Mouse (Mus musculus) liver, embryonic 12.5 days (tissue): ENCODE measurements around the gene Tyk2. TPM values are rescaled to one million over a fixed set of nuclear protein-coding genes. Genes with fewer than 3 reads are reported as not detected.
A peak's percentile ranks its signal among the peaks of the same experiment; 100 is the strongest.

ENCODE experiments used
- ATAC-seq: fragments of 200-750 bp; cut with Nextera tagmentation; 2 replicates; pipeline ENCODE4 v1.8.0; 2017; ENCODE audit warnings: moderate number of reproducible peaks, mild to moderate bottlenecking, moderate library complexity
- H3K27ac ChIP-seq: fragments of 300-500 bp; sonication (generic); 2 replicates; pipeline ENCODE4 v1.5.1; 2016; ENCODE audit warnings: mild to moderate bottlenecking
- H3K27me3 ChIP-seq: fragments of 300-500 bp; sonication (generic); replicated peaks from 2 replicates; pipeline ENCODE4 v1.6.1; 2016; ENCODE audit warnings: mild to moderate bottlenecking, moderate library complexity
- H3K36me3 ChIP-seq: fragments of 300-500 bp; sonication (generic); 2 replicates; pipeline ENCODE4 v1.6.1; 2016; ENCODE audit warnings: mild to moderate bottlenecking, moderate library complexity
- H3K4me1 ChIP-seq: fragments of 300-500 bp; sonication (generic); 2 replicates; pipeline ENCODE4 v1.6.1; 2016
- H3K4me2 ChIP-seq: fragments of 300-500 bp; sonication (generic); 2 replicates; pipeline ENCODE4 v1.6.1; 2016; ENCODE audit warnings: mild to moderate bottlenecking, moderate library complexity
- H3K4me3 ChIP-seq: fragments of 300-500 bp; sonication (generic); 2 replicates; pipeline ENCODE4 v1.5.1; 2016; ENCODE audit warnings: mild to moderate bottlenecking, moderate library complexity
- H3K9ac ChIP-seq: fragments of 300-500 bp; sonication (generic); 2 replicates; pipeline ENCODE4 v1.6.1; 2016; ENCODE audit warnings: mild to moderate bottlenecking, moderate library complexity
- H3K9me3 ChIP-seq: fragments of 300-500 bp; sonication (generic); replicated peaks from 2 replicates; pipeline ENCODE4 v1.6.1; 2016; ENCODE audit warnings: mild to moderate bottlenecking, moderate library complexity
- WGBS: fragments of 180-500 bp; shearing (Covaris S2); methylation state at CpG from one replicate; pipeline ENCODE4 v1.1.7; 2016; ENCODE audit not compliant: insufficient replicate concordance; 5-methylcytosine and 5-hydroxymethylcytosine counted together
- polyA plus RNA-seq: library from polyadenylated mRNA; unstranded; fragments of >200 nt; fragmentation: Nextera tagmentation; extraction: Ambion mirVana; gene quantifications from 2 replicates; pipeline ENCODE4 v1.2.1, GENCODE M21; 2016

Tyk2 gene
- polyA plus RNA-seq, 1 experiment from 2014 or later, result 8.5 TPM

- no peak for ATAC-seq
- Histone ChIP-seq H3K27ac (no peak overlapping the region), H3K27me3 (peaks cover 61% of the 10 kb centered on the region), H3K9me3 (no peaks in the 10 kb centered on the region), H3K4me3 (peak overlapping the region; percentile 19; the same call in 1 of the 2 replicates), H3K9ac (no peak overlapping the region), H3K4me1 (peaks cover 71% of the 10 kb centered on the region), H3K36me3 (no peaks in the 10 kb centered on the region), H3K4me2 (peak overlapping the region; percentile 84)
- WGBS, result 2% methylated on average over 26 of the region's 26 CpGs
These were observed 33.0 kb upstream of the Tyk2 start for GRCm38 (mm10) chr9:21164072-21164471.

DNA sequence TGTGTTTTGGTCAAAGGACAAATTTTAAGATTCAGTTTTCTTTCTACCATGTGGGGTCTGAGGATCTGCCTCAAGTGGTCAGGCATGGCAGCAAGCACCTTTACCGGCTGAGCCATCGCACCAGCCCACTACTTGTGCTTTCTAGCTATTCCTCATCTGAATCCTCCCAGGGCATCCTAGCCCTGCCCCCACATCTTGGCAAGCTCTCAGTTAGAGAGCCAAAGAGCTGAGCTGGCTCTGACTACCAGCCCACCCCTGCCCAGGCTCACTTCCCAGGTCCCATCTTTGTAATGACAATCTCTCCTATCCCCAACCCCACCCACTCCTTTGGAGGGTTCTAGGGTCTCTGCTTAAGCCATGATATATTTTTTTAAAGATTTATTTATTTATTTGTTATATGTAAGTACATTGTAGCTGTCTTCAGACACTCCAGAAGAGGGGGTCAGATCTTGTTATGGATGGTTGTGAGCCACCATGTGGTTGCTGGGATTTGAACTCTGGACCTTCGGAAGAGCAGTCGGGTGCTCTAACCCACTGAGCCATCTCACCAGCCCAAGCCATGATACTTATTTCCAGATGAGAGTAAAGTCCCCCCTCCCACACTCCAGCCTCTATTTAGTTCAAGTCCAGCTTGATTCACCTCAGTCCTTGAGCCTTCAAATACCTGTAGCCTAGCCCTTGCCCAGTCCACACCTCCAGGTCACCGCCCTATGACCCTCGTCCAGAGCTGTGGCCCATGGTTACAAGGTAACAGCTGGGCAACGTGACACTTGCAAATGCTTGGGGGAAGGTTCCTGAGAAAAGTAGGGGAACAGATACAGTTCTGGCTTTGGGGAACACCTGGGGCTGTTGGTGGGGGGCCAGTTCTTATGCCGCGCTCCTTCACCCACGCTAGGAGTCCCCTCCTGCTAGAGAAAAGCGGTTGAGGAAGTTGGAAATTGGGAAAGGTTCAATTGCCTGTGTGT lies 32.3 kb upstream of the Tyk2 start:
- H3K9ac ChIP-seq, result no peak overlapping the region
- peaks cover 64% of the 10 kb centered on the region for H3K4me1 ChIP-seq
- peaks cover 61% of the 10 kb centered on the region for H3K27me3 ChIP-seq
- WGBS, result 36% methylated on average over 11 of the region's 11 CpGs
- H3K27ac ChIP-seq, result no peak overlapping the region
- H3K36me3 ChIP-seq, result no peaks in the 10 kb centered on the region
- H3K4me2 ChIP-seq, result peak overlapping the region; percentile 84
- no peak for ATAC-seq
- H3K4me3 ChIP-seq, result no peak overlapping the region
- H3K9me3 ChIP-seq, result no peaks in the 10 kb centered on the region

DNA sequence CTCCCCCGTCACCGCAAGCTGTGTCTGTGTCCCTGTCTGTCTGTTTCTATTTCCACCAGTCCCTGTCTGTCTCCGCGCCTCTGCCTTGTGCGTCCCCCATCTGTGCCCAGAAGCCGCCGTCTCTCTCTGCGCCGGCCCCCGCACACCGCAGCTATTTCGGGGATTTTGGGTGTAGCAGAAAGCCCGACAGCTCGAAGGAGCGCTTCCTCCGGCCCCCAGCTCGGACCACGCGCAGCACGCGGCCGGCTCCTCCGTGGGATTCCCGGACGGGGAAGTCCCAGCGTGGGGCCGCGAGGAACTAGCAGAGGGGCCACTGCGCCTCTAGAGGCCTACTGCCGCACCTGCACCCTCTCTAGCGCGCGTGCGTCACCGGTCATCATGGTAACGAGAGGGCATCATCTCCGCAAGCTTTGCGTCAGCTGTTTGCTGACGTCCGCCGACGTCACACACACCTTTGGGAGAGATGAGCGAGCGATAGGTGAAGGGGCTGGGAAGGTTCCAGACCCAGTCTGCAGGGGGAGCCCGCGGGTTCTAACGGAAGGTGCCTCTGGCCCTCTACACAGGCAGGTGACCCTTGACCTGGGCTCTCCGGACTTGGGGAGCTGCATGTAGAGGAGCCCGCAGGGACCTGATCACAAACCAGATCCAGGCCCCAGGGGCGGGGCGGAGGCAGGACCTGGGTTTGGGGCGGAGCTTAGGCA lies 30.3 kb upstream of the Tyk2 start:
- H3K27me3 ChIP-seq, result peaks cover 50% of the 10 kb centered on the region
- peak overlapping the region; percentile 76 for H3K9ac ChIP-seq
- no peaks in the 10 kb centered on the region for H3K36me3 ChIP-seq
- H3K4me1 ChIP-seq, result peaks cover 44% of the 10 kb centered on the region
- H3K4me3 ChIP-seq, result peak overlapping the region; percentile 65
- H3K4me2 ChIP-seq, result peak overlapping the region; percentile 91
- no peak overlapping the region for H3K27ac ChIP-seq
- WGBS, result 1% methylated on average over 52 of the region's 52 CpGs
- H3K9me3 ChIP-seq, result no peaks in the 10 kb centered on the region
- peak; percentile 77 for ATAC-seq

- no peak for ATAC-seq
- H3K4me1 ChIP-seq, result peaks cover 19% of the 10 kb centered on the region
- H3K9me3 ChIP-seq, result no peaks in the 10 kb centered on the region
- H3K36me3 ChIP-seq, result no peaks in the 10 kb centered on the region
- no peak overlapping the region for H3K9ac ChIP-seq
- no peak overlapping the region for H3K27ac ChIP-seq
- H3K27me3 ChIP-seq, result no peaks in the 10 kb centered on the region
- no peak overlapping the region for H3K4me3 ChIP-seq
- no peak overlapping the region for H3K4me2 ChIP-seq
- WGBS, result 70% methylated on average over 3 of the region's 3 CpGs
These were observed 23.7 kb upstream of the Tyk2 start for GRCm38 (mm10) chr9:21154787-21155186.

GRCm38 (mm10) chr9:21153833-21154232 lies 22.8 kb upstream of the Tyk2 start:
- H3K9me3 ChIP-seq, result no peaks in the 10 kb centered on the region
- ATAC-seq, result no peak
- H3K9ac ChIP-seq, result no peak overlapping the region
- no peaks in the 10 kb centered on the region for H3K27me3 ChIP-seq
- H3K4me2 ChIP-seq, result peak overlapping the region; percentile 72
- H3K36me3 ChIP-seq, result no peaks in the 10 kb centered on the region
- H3K4me3 ChIP-seq, result peak overlapping the region; percentile 41
- H3K4me1 ChIP-seq, result peaks cover 23% of the 10 kb centered on the region
- H3K27ac ChIP-seq, result no peak overlapping the region
- WGBS, result 27% methylated on average over 5 of the region's 5 CpGs

- H3K9me3 ChIP-seq, result no peaks in the 10 kb centered on the region
- WGBS, result 5% methylated on average over 12 of the region's 12 CpGs
- H3K9ac ChIP-seq, result peak overlapping the region; percentile 60
- peak overlapping the region; percentile 72 for H3K4me2 ChIP-seq
- H3K4me1 ChIP-seq, result peaks cover 28% of the 10 kb centered on the region
- H3K36me3 ChIP-seq, result 0 out of 2 replicates have a peak, but pooled peaks cover under 1% of the 10 kb centered on the region
- no peak for ATAC-seq
- H3K27ac ChIP-seq, result no peak overlapping the region
- no peaks in the 10 kb centered on the region for H3K27me3 ChIP-seq
- H3K4me3 ChIP-seq, result peak overlapping the region; percentile 41
These were observed 22.3 kb upstream of the Tyk2 start for GRCm38 (mm10) chr9:21153331-21153730.

DNA sequence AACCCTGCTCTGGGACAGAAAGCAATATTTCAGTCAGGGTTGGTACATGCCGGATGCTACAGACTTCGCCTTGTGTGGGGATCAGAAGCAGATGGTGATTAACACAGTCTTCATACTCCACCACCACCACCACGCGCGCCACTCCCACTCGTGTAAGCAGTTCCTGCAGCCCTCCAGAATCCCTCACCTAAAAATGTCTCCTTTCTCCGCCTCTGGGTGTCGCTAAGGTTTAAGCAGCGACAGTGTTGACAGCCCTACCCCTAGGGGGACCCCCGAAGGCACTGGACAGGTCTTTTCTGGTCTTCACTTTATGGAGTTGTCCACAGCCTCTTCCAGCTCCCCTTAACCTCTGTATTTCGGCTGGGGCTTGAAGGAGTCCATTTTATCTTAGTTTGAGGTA lies 21.7 kb upstream of the Tyk2 start:
- peak; percentile 19; the same call in 1 of the 2 replicates for ATAC-seq
- 2% methylated on average over 11 of the region's 11 CpGs for WGBS
- Histone ChIP-seq H3K36me3 (peaks cover 4% of the 10 kb centered on the region; the same call in 1 of the 2 replicates), H3K4me3 (peak overlapping the region; percentile 41), H3K4me2 (peak overlapping the region; percentile 72), H3K27me3 (no peaks in the 10 kb centered on the region), H3K9me3 (no peaks in the 10 kb centered on the region), H3K4me1 (peaks cover 34% of the 10 kb centered on the region), H3K9ac (peak overlapping the region; percentile 60; the same call in 1 of the 2 replicates), H3K27ac (no peak overlapping the region)

DNA sequence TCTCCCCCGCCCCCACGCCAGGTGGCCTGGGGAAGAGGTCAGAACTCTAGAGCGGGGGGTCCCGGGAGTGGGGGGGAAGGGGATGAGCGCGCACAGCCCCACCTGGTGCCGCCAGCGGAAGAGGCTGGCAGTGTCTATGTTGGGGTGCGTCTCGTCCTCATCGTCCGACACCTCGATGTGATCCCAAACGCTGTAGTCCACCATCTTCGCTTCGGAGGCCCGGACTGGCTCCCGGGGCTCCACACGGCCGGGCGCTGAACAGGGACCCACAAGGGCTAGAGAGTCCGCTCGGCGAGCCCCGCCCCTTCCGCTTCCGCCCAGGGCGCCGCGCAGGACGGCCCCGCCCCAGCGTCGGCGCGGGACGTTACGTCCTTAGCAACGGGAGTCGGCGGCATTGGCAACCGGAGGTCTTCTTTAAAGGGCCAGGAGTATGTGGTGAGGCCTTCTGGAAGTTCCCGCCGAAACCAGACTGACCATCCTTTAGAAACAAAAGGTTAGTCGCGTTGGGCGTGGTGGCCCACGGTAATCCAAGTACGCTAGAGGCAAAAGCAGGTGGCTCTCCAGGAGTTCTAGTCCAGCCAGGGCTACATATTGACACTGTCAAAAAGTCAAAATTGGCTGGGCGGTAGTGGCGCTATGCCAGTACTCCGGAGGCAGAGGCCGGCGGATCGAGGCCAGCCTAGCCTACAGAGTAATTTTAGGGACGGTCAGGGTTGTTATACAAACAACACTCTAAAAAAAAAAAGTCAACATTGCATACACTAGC lies 18.8 kb upstream of the Tyk2 start, which contains the start of gene Cdc37:
TSS of gene Cdc37 (minus strand) at position 329 of the 766 bp plus-strand sequence.
- peak; percentile 94 for ATAC-seq
- peak within 1 kb of the TSS; percentile 95 for H3K4me3 ChIP-seq
- no peaks in the 10 kb centered on the region for H3K27me3 ChIP-seq
- H3K27ac ChIP-seq, result peak within 1 kb of the TSS; percentile 83
- H3K9me3 ChIP-seq, result no peaks in the 10 kb centered on the region
- peak within 1 kb of the TSS; percentile 89 for H3K4me2 ChIP-seq
- H3K36me3 ChIP-seq, result peaks cover 31% of the 10 kb centered on the region
- H3K4me1 ChIP-seq, result peaks cover 62% of the 10 kb centered on the region
- 3% methylated on average over 56 of the region's 56 CpGs for WGBS
- peak within 1 kb of the TSS; percentile 91 for H3K9ac ChIP-seq

DNA sequence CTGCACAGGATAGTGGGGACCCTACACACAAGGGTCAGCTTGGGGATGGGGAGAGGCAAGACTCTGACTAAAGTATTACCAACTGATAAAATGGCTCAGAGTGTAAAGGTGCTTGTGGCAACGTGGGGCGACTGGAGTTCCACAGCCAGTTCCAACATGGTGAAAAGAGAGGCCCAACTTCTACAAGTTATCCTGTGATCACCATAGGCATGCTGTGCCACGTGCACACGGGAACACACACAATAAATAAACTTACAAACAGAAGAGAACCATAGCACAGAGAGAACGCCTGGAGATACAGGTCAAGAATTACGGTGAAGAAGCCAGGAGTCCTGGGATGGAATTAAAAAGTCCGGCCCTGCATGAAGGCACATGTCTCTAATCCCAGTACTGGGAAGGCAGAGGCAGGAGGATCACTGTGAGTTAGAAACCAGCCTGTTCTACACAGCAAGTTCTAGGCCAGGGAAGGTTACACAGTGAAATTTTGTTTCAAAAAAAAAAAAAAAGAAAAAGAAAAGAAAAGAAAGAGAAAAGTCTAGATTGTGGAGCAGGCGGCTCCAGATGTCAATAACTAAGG lies 18.1 kb upstream of the Tyk2 start:
- peaks cover 63% of the 10 kb centered on the region for H3K4me1 ChIP-seq

GRCm38 (mm10) chr9:21148427-21148826 lies 17.4 kb upstream of the Tyk2 start:
- Histone ChIP-seq H3K27ac (peak overlapping the region; percentile 83), H3K9me3 (no peaks in the 10 kb centered on the region), H3K4me1 (peaks cover 58% of the 10 kb centered on the region), H3K9ac (peak overlapping the region; percentile 91), H3K4me3 (peak overlapping the region; percentile 95), H3K27me3 (no peaks in the 10 kb centered on the region), H3K4me2 (peak overlapping the region; percentile 89), H3K36me3 (peaks cover 45% of the 10 kb centered on the region)
- no peak for ATAC-seq

More for the DNA sequence above, 18.1 kb upstream of the Tyk2 start:
- H3K4me3 ChIP-seq, result peak overlapping the region; percentile 95
- H3K9ac ChIP-seq, result peak overlapping the region; percentile 91
- H3K27ac ChIP-seq, result peak overlapping the region; percentile 83
- WGBS, result 3% methylated on average over 8 of the region's 8 CpGs
- no peaks in the 10 kb centered on the region for H3K9me3 ChIP-seq
- peaks cover 38% of the 10 kb centered on the region for H3K36me3 ChIP-seq
- no peak for ATAC-seq
- peak overlapping the region; percentile 89 for H3K4me2 ChIP-seq
- no peaks in the 10 kb centered on the region for H3K27me3 ChIP-seq

DNA sequence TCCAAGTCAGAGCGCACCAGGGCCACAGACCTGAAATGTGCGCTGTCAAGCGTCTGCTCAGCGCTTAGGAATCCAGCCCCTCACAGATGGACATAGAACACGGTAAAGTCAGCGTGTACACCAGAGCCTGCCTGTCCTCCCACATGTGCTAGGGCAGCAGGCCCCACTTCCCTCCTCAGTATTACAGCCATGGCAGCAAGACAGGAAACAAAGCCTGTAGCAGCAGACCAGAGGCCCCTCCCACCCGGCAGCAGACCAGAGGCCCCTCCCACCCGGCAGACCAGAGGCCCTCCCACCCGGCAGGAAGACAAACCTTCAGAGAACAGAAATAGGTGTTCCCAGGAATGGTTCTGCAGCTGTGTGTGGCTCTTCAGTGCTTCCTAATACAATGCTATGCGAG lies 15.7 kb upstream of the Tyk2 start:
- peak overlapping the region; percentile 40 for H3K4me3 ChIP-seq
- peaks cover 47% of the 10 kb centered on the region for H3K4me1 ChIP-seq
- no peaks in the 10 kb centered on the region for H3K27me3 ChIP-seq
- H3K27ac ChIP-seq, result 0 out of 2 replicates have a peak overlapping the region, but pooled peaks have one; percentile 18
- H3K9me3 ChIP-seq, result no peaks in the 10 kb centered on the region
- 21% methylated on average over 10 of the region's 10 CpGs for WGBS
- 0 out of 2 replicates have a peak, but pooled peaks have one; percentile 30 for ATAC-seq
- peak overlapping the region; percentile 89 for H3K4me2 ChIP-seq
- peaks cover 62% of the 10 kb centered on the region for H3K36me3 ChIP-seq
- peak overlapping the region; percentile 55 for H3K9ac ChIP-seq
